Mouse (Mus musculus): ENCODE data around the gene Tagln2.

Tagln2 gene

GRCm38 (mm10) chr1:172525027-172525764, 25.3 kb downstream of the Tagln2 start:
- no peak for DNase-seq (ENCODE audit: low spot score in 2 of 2)

- DNase-seq (ENCODE audit: low spot score in 2 of 2) = no peak
Observed at GRCm38 (mm10) chr1:172525971-172526370, 26.1 kb downstream of the Tagln2 start.

DNA sequence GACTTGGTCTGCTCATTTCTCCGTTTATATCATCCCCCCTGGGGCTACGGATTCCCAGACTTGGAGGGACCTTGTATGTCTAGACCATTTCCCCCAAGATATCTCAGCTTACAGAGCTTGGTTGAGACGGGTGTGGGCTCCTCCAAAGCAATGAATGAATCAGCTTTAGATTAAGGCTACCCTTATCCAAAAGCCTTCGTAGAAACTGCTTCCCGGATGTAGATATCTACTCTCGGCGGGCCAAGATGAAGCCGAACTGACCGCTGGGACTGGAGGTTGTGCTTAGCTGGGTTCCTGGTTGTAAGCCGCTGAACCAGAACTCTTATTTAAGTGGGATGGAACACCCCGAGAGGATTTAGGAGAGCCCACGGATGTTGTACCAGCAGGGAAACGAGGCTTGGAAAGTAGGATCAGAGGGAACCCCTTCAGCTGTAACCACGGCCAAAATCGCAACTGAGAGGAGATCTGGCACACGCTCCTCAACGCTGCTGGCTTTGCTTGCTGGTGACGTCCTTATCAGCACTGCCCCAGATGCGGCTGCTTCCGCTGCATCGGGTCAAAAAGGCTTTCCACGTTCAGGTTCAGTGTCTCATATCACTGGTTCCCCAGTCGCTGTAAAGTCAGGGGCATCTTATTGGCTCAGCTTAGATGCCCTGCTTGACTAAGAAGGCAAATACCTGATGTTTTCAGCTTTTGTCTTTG, 26.7 kb downstream of the Tagln2 start:
- no peak for DNase-seq (ENCODE audit: low spot score in 2 of 2)

DNA sequence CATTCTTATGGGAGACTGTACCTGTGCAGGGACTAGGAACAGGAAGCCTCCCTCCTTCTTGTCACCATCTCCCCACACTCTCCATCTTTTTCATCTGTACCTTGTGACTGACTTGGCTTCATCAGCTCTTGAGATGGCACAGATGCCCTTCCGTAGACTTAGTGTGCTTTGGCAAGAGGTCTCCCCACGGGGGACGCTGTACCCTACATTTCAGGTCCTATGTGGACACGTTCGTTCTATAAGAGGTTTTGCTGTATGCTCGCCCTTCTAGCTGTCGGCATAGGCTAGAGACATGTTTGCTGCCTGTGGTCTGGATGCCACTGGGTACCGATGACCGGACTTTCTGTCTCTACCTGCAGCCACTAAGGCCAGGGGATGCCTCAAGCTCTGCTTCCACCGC, 27.6 kb downstream of the Tagln2 start:
- no peak for DNase-seq (ENCODE audit: low spot score in 2 of 2)

DNA sequence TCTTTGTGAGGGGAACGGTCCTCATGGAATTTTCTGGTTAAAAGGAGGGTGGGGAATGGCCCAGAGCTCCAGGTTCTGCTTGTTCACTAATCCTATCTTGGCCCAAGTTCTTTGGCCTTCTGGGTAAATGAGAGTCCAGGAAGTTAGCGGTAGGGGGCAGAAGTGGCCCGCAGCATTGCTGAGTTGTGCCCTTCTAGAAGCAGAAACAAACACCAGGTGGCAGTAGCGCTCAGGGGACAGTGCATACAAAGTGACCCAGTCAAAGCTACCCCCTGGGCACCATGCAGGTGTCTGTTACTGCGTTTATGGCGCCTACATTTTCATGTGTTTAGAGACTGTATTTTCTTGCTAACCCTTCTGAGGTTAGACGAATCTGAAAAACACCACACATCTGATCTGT, 28.9 kb downstream of the Tagln2 start:
- peak; percentile 66 to 72 for DNase-seq (ENCODE audit: low spot score in 2 of 2)

GRCm38 (mm10) chr1:172530544-172531220, 30.8 kb downstream of the Tagln2 start:
- DNase-seq (ENCODE audit: low spot score in 2 of 2) = no peak

DNA sequence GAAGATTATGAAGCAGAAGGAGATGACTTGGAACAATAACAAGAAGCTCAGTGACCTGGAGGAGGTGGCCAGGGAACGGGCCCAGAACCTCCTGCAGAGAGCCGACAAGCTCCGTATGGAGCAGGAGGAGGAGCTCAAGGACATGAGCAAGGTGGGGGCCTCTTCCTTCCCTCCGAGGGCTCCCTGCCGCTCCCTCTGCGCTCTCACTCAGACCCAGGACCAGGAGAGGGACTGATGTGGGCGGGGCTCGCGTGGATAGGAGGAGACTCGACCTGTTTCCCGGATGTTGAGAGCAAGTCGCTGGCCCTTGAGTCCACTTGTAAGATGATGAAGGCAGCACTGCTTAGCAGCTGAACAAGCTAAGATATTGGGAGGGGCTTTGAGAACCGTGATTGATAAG, 32.7 kb downstream of the Tagln2 start:
- no peak for DNase-seq (ENCODE audit: low spot score in 2 of 2)

- no peak for DNase-seq (ENCODE audit: low spot score in 2 of 2)
Observed at GRCm38 (mm10) chr1:172535116-172535515, 35.3 kb downstream of the Tagln2 start.

DNA sequence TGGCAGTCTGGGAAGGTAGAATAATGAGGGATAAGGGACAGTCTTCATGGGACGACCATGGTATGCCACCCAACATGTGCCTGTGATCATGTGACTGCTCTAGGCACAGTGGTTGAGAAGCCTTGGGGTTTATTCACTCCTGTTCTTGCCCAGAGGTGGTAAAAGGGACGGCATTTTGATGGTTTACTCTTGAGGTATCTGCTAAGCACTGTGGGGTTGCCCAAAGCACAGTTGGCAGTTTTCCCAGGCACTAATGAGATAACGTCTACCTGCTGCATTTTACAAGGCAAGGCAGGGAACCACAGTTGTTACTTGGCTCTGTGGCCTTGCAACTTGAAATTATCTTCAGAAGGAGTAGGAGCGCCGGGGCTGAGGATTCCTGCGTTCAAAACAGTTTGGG, 40.0 kb downstream of the Tagln2 start:
- no peak for DNase-seq (ENCODE audit: low spot score in 2 of 2)

DNA sequence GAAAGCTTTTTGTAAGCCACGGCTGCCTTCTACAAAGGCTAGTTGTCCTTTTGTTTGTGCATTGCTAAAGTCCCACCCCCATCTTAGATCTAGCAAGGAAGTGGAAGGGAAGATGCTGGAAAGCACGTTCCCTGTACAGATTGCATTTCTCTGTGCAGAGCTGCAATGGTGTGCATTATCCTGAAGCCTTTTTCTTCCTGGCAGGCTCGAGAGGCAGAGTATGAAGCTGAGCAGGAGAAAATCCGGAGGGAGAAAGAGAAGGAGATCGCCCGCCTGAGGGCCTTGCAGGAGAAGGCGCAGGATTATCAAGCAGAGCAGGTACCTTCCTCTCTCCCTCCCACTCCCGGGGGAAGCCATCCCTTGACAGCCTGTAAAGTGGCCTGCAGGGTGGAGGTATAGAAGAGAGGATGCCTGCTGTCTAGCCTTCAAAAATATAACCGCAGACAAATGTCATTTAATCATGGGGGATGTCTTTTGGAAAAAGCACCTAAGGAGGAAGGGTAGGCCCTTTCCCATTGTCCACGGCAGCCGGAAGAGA, 40.5 kb downstream of the Tagln2 start:
- no peak for DNase-seq (ENCODE audit: low spot score in 2 of 2)

GRCm38 (mm10) chr1:172546062-172546461, 46.2 kb downstream of the Tagln2 start:
- no peak for DNase-seq (ENCODE audit: low spot score in 2 of 2)

- DNase-seq (ENCODE audit: low spot score in 2 of 2) = no peak
Observed at GRCm38 (mm10) chr1:172548501-172548900, 48.7 kb downstream of the Tagln2 start.

DNA sequence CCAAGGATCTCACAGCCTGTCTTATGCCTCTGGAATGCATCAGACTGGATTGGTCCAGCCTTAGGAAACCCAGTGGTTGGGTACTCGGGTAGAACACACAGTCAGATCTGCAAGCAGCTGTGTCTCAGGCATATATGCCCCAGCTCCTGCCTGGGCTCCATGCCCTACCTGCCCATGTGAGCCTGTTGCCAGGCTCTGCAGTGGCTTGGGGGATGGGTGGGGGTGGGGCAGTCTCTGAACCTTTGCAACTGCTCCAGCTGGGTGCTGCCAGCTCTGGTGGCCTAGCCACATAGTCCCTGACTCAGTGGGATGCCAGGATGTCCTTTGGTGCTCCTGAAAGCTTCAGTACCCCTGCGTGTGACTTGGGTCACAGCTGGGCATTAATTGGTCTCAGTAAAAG, 49.5 kb downstream of the Tagln2 start:
- no peak for DNase-seq (ENCODE audit: low spot score in 2 of 2)

- no peak for DNase-seq (ENCODE audit: low spot score in 2 of 2)
Observed at GRCm38 (mm10) chr1:172549717-172550116, 49.9 kb downstream of the Tagln2 start.

- DNase-seq (ENCODE audit: low spot score in 2 of 2) = peak; percentile 36 to 50
Observed at GRCm38 (mm10) chr1:172550551-172550951, 50.7 kb downstream of the Tagln2 start.

DNA sequence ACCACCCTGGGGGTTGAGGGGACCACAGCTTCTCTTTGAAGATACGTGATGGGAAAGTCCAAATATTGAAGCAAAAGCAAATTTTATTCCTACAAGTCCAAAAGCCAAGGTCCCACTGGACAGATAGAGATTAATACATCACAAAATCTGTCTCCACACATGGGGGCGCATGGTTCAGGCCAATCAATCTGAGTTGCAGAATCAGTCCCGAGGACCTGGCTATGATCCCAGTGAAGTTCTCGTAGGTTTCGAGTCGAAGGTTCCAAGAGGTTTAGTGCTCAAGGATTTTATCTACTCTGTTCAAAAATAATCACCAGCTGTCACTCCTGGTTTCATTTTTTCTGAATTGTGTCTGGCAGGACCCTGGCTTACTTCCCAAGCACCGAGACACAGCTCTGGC, 51.2 kb downstream of the Tagln2 start:
- DNase-seq (ENCODE audit: low spot score in 2 of 2) = no peak

DNA sequence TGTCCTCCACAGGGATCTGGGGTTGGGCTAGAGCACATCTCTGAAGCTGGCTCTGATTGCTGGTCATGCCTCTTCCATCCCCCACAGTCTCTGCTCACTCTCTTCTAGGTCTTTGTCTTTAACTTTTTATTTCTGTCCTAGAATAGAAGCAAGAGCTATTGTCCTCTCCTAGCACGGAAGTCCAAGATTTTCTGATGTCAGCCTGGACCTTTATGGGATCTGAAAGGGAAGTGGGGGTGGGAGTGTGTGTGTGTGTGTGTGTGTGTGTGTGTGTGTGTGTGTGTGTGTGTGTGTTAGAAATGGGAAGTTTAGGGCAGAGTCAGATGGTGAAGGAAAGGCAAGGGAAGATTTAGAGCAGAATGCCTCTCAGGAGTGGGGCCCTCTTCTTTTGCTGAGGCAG, 52.8 kb downstream of the Tagln2 start:
- no peak for DNase-seq (ENCODE audit: low spot score in 2 of 2)

GRCm38 (mm10) chr1:172555638-172556037, 55.8 kb downstream of the Tagln2 start, which contains the start of gene Vsig8:
Vsig8 (plus strand) TSS chr1:172555938.
- DNase-seq (ENCODE audit: low spot score in 2 of 2) = no peak

All from right cerebral cortex, postnatal 36 days (tissue).